Mouse (Mus musculus) mesoderm, embryonic 11.5 days (tissue): ENCODE results near the gene Ly6g6c.

ENCODE experiments used
- DNase-seq: peaks from one replicate; pipeline ENCODE4 v3.0.0-alpha.2; 2012; ENCODE audit warnings: low read depth, low spot score

The Ly6g6c gene

GRCm38 (mm10) chr17:35108097-35108496 lies 42.9 kb downstream of the Ly6g6c start, which contains the start of gene Ly6g5c:
Gene Ly6g5c (plus strand): TSS chr17:35108279.
- no peak for DNase-seq

- no peak for DNase-seq
Observed at GRCm38 (mm10) chr17:35111774-35112173, 46.6 kb downstream of the Ly6g6c start.

- DNase-seq = no peak
Observed at GRCm38 (mm10) chr17:35115046-35116019, 50.1 kb downstream of the Ly6g6c start, which contains the start of gene Ly6g5b. Gene Ly6g5b (minus strand): TSS chr17:35115428.
